Mouse (Mus musculus): ENCODE measurements around the gene Fgf22. TPM values are rescaled to one million over a fixed set of nuclear protein-coding genes. Genes with fewer than 3 reads are reported as not detected.

The Fgf22 gene
- polyA plus RNA-seq, 1 experiment from 2014 or later = 0.31 TPM

- peak within 1 kb of the TSS; percentile 59 for H3K4me3 ChIP-seq (replicated peaks)
- no peaks in the 10 kb centered on the region for H3K9me3 ChIP-seq
- H3K27me3 ChIP-seq (replicated peaks) = peaks cover 45% of the 10 kb centered on the region
- H3K36me3 ChIP-seq = 0 out of 2 replicates have a peak, but pooled peaks cover 5% of the 10 kb centered on the region
- 2% methylated on average over 83 of the region's 91 CpGs for WGBS
- H3K27ac ChIP-seq = no peak within 1 kb of the TSS
- peaks cover 20% of the 10 kb centered on the region for H3K4me1 ChIP-seq
- H3K9ac ChIP-seq = no peak within 1 kb of the TSS
- H3K4me2 ChIP-seq = peak within 1 kb of the TSS; percentile 94
- ATAC-seq (ENCODE audit: insufficient read depth, low FRiP score, low read depth) = no peak
These were observed 38.5 kb upstream of the Fgf22 start, which contains the start of gene Hcn2 for GRCm38 (mm10) chr10:79716254-79716987. Hcn2 (plus strand) TSS chr10:79716634.

- WGBS = under 1% methylated on average over 39 of the region's 44 CpGs
- Histone ChIP-seq H3K4me2 (peak overlapping the region; percentile 94), H3K9ac (no peak overlapping the region), H3K36me3 (no peaks in the 10 kb centered on the region), H3K9me3 (no peaks in the 10 kb centered on the region), H3K4me3 (replicated peaks) (peak overlapping the region; percentile 59), H3K4me1 (peaks cover 20% of the 10 kb centered on the region), H3K27me3 (replicated peaks) (peaks cover 45% of the 10 kb centered on the region), H3K27ac (no peak overlapping the region)
- no peak for ATAC-seq (ENCODE audit: insufficient read depth, low FRiP score, low read depth)
These were observed 37.9 kb upstream of the Fgf22 start for GRCm38 (mm10) chr10:79716988-79717355.

GRCm38 (mm10) chr10:79717640-79718357 lies 37.1 kb upstream of the Fgf22 start:
- Histone ChIP-seq H3K4me1 (peaks cover 18% of the 10 kb centered on the region), H3K9me3 (no peaks in the 10 kb centered on the region), H3K4me2 (peak overlapping the region; percentile 94), H3K27me3 (replicated peaks) (peaks cover 45% of the 10 kb centered on the region), H3K27ac (no peak overlapping the region), H3K9ac (no peak overlapping the region), H3K36me3 (no peaks in the 10 kb centered on the region), H3K4me3 (replicated peaks) (peak overlapping the region; percentile 59)
- 3% methylated on average over 43 of the region's 43 CpGs for WGBS
- ATAC-seq (ENCODE audit: insufficient read depth, low FRiP score, low read depth) = no peak

GRCm38 (mm10) chr10:79721089-79721488 lies 33.8 kb upstream of the Fgf22 start:
- Histone ChIP-seq H3K36me3 (no peaks in the 10 kb centered on the region), H3K9me3 (no peaks in the 10 kb centered on the region), H3K27me3 (replicated peaks) (peaks cover 29% of the 10 kb centered on the region), H3K27ac (no peak overlapping the region), H3K4me1 (peaks cover 16% of the 10 kb centered on the region), H3K9ac (no peak overlapping the region), H3K4me2 (no peak overlapping the region), H3K4me3 (replicated peaks) (no peak overlapping the region)
- 64% methylated on average over 5 of the region's 5 CpGs for WGBS
- ATAC-seq (ENCODE audit: insufficient read depth, low FRiP score, low read depth) = no peak

GRCm38 (mm10) chr10:79723047-79723446 lies 31.8 kb upstream of the Fgf22 start:
- Histone ChIP-seq H3K36me3 (no peaks in the 10 kb centered on the region), H3K27me3 (replicated peaks) (peaks cover 9% of the 10 kb centered on the region), H3K4me3 (replicated peaks) (no peak overlapping the region), H3K4me1 (no peaks in the 10 kb centered on the region), H3K4me2 (no peak overlapping the region), H3K9me3 (no peaks in the 10 kb centered on the region), H3K27ac (no peak overlapping the region), H3K9ac (no peak overlapping the region)
- WGBS = 65% methylated on average over 6 of the region's 6 CpGs
- no peak for ATAC-seq (ENCODE audit: insufficient read depth, low FRiP score, low read depth)

GRCm38 (mm10) chr10:79723692-79724091 lies 31.2 kb upstream of the Fgf22 start:
- no peak for ATAC-seq (ENCODE audit: insufficient read depth, low FRiP score, low read depth)
- no peaks in the 10 kb centered on the region for H3K9me3 ChIP-seq
- H3K4me1 ChIP-seq = no peaks in the 10 kb centered on the region
- H3K27ac ChIP-seq = no peak overlapping the region
- H3K9ac ChIP-seq = no peak overlapping the region
- H3K4me3 ChIP-seq (replicated peaks) = no peak overlapping the region
- no peaks in the 10 kb centered on the region for H3K36me3 ChIP-seq
- H3K27me3 ChIP-seq (replicated peaks) = peaks cover 3% of the 10 kb centered on the region; the same call in 1 of the 2 replicates
- 76% methylated on average over 7 of the region's 7 CpGs for WGBS
- no peak overlapping the region for H3K4me2 ChIP-seq

- no peaks in the 10 kb centered on the region for H3K4me1 ChIP-seq
- no peaks in the 10 kb centered on the region for H3K27me3 ChIP-seq (replicated peaks)
- no peak overlapping the region for H3K27ac ChIP-seq
- no peak overlapping the region for H3K9ac ChIP-seq
- H3K4me3 ChIP-seq (replicated peaks) = no peak overlapping the region
- no peaks in the 10 kb centered on the region for H3K9me3 ChIP-seq
- WGBS = 38% methylated on average over 11 of the region's 11 CpGs
- ATAC-seq (ENCODE audit: insufficient read depth, low FRiP score, low read depth) = no peak
- H3K36me3 ChIP-seq = no peaks in the 10 kb centered on the region
- no peak overlapping the region for H3K4me2 ChIP-seq
These were observed 28.8 kb upstream of the Fgf22 start for GRCm38 (mm10) chr10:79726090-79726489.

- no peaks in the 10 kb centered on the region for H3K27me3 ChIP-seq (replicated peaks)
- 0 out of 2 replicates have a peak, but pooled peaks cover under 1% of the 10 kb centered on the region for H3K36me3 ChIP-seq
- H3K4me1 ChIP-seq = no peaks in the 10 kb centered on the region
- no peak overlapping the region for H3K4me2 ChIP-seq
- H3K9me3 ChIP-seq = no peaks in the 10 kb centered on the region
- H3K27ac ChIP-seq = no peak overlapping the region
- 66% methylated on average over 28 of the region's 28 CpGs for WGBS
- no peak overlapping the region for H3K4me3 ChIP-seq (replicated peaks)
- no peak overlapping the region for H3K9ac ChIP-seq
- ATAC-seq (ENCODE audit: insufficient read depth, low FRiP score, low read depth) = no peak
These were observed 26.3 kb upstream of the Fgf22 start for GRCm38 (mm10) chr10:79728323-79729249.

- Histone ChIP-seq H3K27ac (no peak overlapping the region), H3K9ac (no peak overlapping the region), H3K36me3 (peaks cover 8% of the 10 kb centered on the region; the same call in 1 of the 2 replicates), H3K27me3 (replicated peaks) (no peaks in the 10 kb centered on the region), H3K9me3 (no peaks in the 10 kb centered on the region), H3K4me2 (no peak overlapping the region), H3K4me3 (replicated peaks) (no peak overlapping the region), H3K4me1 (no peaks in the 10 kb centered on the region)
- 78% methylated on average over 13 of the region's 13 CpGs for WGBS
- ATAC-seq (ENCODE audit: insufficient read depth, low FRiP score, low read depth) = no peak; the same call in 1 of the 2 replicates
These were observed 25.4 kb upstream of the Fgf22 start for GRCm38 (mm10) chr10:79729357-79729965.

GRCm38 (mm10) chr10:79732500-79732899 lies 22.4 kb upstream of the Fgf22 start:
- Histone ChIP-seq H3K27me3 (replicated peaks) (no peaks in the 10 kb centered on the region), H3K9ac (no peak overlapping the region), H3K4me3 (replicated peaks) (no peak overlapping the region), H3K36me3 (peaks cover 35% of the 10 kb centered on the region), H3K4me2 (no peak overlapping the region), H3K27ac (no peak overlapping the region), H3K4me1 (no peaks in the 10 kb centered on the region), H3K9me3 (peaks cover 2% of the 10 kb centered on the region; the same call in 1 of the 2 replicates)
- ATAC-seq (ENCODE audit: insufficient read depth, low FRiP score, low read depth) = no peak
- WGBS = 95% methylated on average over 1 of the region's 1 CpGs

- Histone ChIP-seq H3K9ac (no peak overlapping the region), H3K4me1 (no peaks in the 10 kb centered on the region), H3K27me3 (replicated peaks) (no peaks in the 10 kb centered on the region), H3K27ac (no peak overlapping the region), H3K4me3 (replicated peaks) (no peak overlapping the region), H3K36me3 (peaks cover 48% of the 10 kb centered on the region), H3K4me2 (no peak overlapping the region), H3K9me3 (peaks cover 3% of the 10 kb centered on the region; the same call in 1 of the 2 replicates)
- no peak for ATAC-seq (ENCODE audit: insufficient read depth, low FRiP score, low read depth)
- 94% methylated on average over 15 of the region's 15 CpGs for WGBS
These were observed 21.0 kb upstream of the Fgf22 start for GRCm38 (mm10) chr10:79733847-79734246.
